Mouse (Mus musculus) forebrain, embryonic 10.5 days (tissue): ENCODE results near the gene Ank3. TPM values are rescaled to one million over a fixed set of nuclear protein-coding genes. Genes with fewer than 3 reads are reported as not detected.

Source experiments
- DNase-seq: peaks from one replicate; pipeline ENCODE4 v3.0.0-alpha.2; 2017; ENCODE audit warnings: low spot score; ENCODE audit errors: extremely low spot score
- H3K27ac ChIP-seq: fragments of 300-500 bp; sonication (generic); 2 replicates; pipeline ENCODE4 v1.5.1; 2016; ENCODE audit warnings: mild to moderate bottlenecking
- H3K27me3 ChIP-seq: fragments of 300-500 bp; sonication (generic); 2 replicates; pipeline ENCODE4 v1.6.1; 2016; ENCODE audit warnings: mild to moderate bottlenecking; ENCODE audit not compliant: poor library complexity, severe bottlenecking
- H3K36me3 ChIP-seq: fragments of 300-500 bp; sonication (generic); replicated peaks from 2 replicates; pipeline ENCODE4 v1.6.1; 2016; ENCODE audit warnings: mild to moderate bottlenecking, moderate library complexity
- H3K4me1 ChIP-seq: fragments of 300-500 bp; sonication (generic); 2 replicates; pipeline ENCODE4 v1.6.1; 2016
- H3K4me3 ChIP-seq: fragments of 300-500 bp; sonication (generic); 2 replicates; pipeline ENCODE4 v1.5.1; 2016; ENCODE audit warnings: mild to moderate bottlenecking, moderate library complexity
- H3K9me3 ChIP-seq: fragments of 300-500 bp; sonication (generic); 2 replicates; pipeline ENCODE4 v1.6.1; 2016; ENCODE audit warnings: mild to moderate bottlenecking, moderate library complexity
- WGBS: fragments of 180-500 bp; shearing (Covaris S2); methylation state at CpG from one replicate; pipeline ENCODE4 v1.1.7; 2016; 5-methylcytosine and 5-hydroxymethylcytosine counted together
- polyA plus RNA-seq: library from polyadenylated mRNA; unstranded; fragments of >200 nt; fragmentation: Nextera tagmentation; extraction: Ambion mirVana; gene quantifications from 2 replicates; pipeline ENCODE4 v1.2.1, GENCODE M21; 2016

Gene Ank3
- polyA plus RNA-seq, 1 experiment from 2014 or later, result 24.8 TPM

GRCm38 (mm10) chr10:69779246-69779645, 380.7 kb downstream of the Ank3 start:
- no peak for DNase-seq
- H3K27ac ChIP-seq, result no peak overlapping the region
- 92% methylated on average over 3 of the region's 3 CpGs for WGBS
- H3K9me3 ChIP-seq, result no peaks in the 10 kb centered on the region
- no peaks in the 10 kb centered on the region for H3K27me3 ChIP-seq
- H3K4me3 ChIP-seq, result no peak overlapping the region
- H3K4me1 ChIP-seq, result peaks cover 5% of the 10 kb centered on the region; the same call in 1 of the 2 replicates
- no peaks in the 10 kb centered on the region for H3K36me3 ChIP-seq

GRCm38 (mm10) chr10:69781491-69781890, 382.9 kb downstream of the Ank3 start:
- Histone ChIP-seq H3K9me3 (no peaks in the 10 kb centered on the region), H3K36me3 (no peaks in the 10 kb centered on the region), H3K4me3 (no peak overlapping the region; the same call in 1 of the 2 replicates), H3K27ac (no peak overlapping the region), H3K27me3 (no peaks in the 10 kb centered on the region), H3K4me1 (peaks cover 20% of the 10 kb centered on the region)
- 29% methylated on average over 8 of the region's 8 CpGs for WGBS
- peak; percentile 38 for DNase-seq

DNA sequence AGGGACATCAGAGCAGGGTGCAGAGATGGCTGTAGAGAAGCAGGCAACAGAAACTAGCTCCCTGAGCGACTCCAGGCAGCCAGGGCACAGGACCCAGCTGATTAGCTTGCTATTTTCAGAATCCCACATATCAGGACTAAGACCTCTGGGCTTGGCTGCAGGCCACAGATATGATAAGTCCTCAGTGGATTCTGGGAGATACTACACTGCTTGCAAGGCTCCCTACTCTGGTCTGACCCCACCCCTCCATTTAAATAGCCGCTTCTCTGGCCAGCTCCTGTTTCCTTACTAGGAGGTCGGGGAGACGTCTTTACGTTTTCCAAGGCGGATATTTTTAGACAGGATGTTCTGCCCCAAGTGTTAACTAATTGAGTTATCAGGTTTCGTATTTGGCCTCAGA, 386.7 kb downstream of the Ank3 start:
- Histone ChIP-seq H3K36me3 (no peaks in the 10 kb centered on the region), H3K27ac (0 out of 2 replicates have a peak overlapping the region, but pooled peaks have one; percentile 11), H3K9me3 (no peaks in the 10 kb centered on the region), H3K27me3 (no peaks in the 10 kb centered on the region), H3K4me1 (peaks cover 33% of the 10 kb centered on the region), H3K4me3 (no peak overlapping the region)
- WGBS, result 56% methylated on average over 7 of the region's 7 CpGs
- DNase-seq, result no peak

DNA sequence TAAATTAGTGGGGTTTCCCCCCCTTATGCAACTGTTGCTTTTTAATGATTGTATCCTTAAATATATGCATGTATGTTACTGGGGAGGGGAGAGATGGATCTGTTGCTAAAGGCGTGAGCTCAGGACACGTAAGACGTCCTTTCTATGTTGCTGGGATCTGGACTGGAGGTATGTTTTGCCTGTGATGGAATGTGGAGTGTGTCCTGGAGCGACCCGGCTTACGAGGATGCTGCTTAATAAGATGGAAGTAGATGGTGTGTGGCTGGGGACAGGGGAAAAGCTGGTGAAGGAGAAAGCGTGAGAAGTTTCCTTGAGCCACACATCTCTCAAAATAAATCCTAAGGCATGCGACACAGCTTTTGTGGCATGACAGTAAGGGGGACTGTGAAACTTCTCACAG, 387.1 kb downstream of the Ank3 start:
- no peak for DNase-seq
- Histone ChIP-seq H3K27ac (0 out of 2 replicates have a peak overlapping the region, but pooled peaks have one; percentile 8), H3K27me3 (no peaks in the 10 kb centered on the region), H3K4me1 (peaks cover 33% of the 10 kb centered on the region), H3K4me3 (no peak overlapping the region), H3K36me3 (no peaks in the 10 kb centered on the region), H3K9me3 (no peaks in the 10 kb centered on the region)
- WGBS, result 80% methylated on average over 8 of the region's 8 CpGs

GRCm38 (mm10) chr10:69786220-69786993, 387.8 kb downstream of the Ank3 start:
- Histone ChIP-seq H3K27ac (no peak overlapping the region), H3K27me3 (no peaks in the 10 kb centered on the region), H3K36me3 (no peaks in the 10 kb centered on the region), H3K4me1 (peaks cover 33% of the 10 kb centered on the region), H3K9me3 (no peaks in the 10 kb centered on the region), H3K4me3 (no peak overlapping the region)
- 69% methylated on average over 13 of the region's 13 CpGs for WGBS
- DNase-seq, result no peak

- H3K9me3 ChIP-seq, result no peaks in the 10 kb centered on the region
- H3K4me1 ChIP-seq, result peaks cover 28% of the 10 kb centered on the region
- no peaks in the 10 kb centered on the region for H3K27me3 ChIP-seq
- WGBS, result 52% methylated on average over 10 of the region's 10 CpGs
- no peak for DNase-seq
- peak overlapping the region; percentile 8; the same call in 1 of the 2 replicates for H3K4me3 ChIP-seq
- H3K27ac ChIP-seq, result peak overlapping the region; percentile 70
- H3K36me3 ChIP-seq, result no peaks in the 10 kb centered on the region
Observed at GRCm38 (mm10) chr10:69787379-69787778, 388.8 kb downstream of the Ank3 start.

DNA sequence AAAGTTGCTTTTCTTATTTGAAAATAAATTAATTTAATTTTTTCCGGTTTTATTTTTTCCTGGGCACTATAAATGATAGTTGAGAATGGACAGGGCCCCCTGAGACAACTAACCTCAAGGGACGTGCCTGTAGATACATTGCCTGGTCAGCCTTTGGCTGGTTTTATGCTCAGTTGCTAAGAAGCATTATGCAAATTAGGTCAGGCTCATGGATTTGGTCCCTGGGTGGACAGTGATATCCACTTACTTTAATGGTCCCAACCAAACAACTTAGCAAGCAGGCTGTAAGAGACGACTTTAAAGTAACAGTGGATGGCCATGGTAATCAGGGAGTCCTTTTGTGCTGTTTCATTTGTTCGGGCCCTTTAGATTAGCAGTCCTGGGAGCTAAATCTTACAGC, 392.0 kb downstream of the Ank3 start:
- Histone ChIP-seq H3K27me3 (no peaks in the 10 kb centered on the region), H3K36me3 (no peaks in the 10 kb centered on the region), H3K4me1 (peaks cover 21% of the 10 kb centered on the region), H3K4me3 (no peak overlapping the region), H3K27ac (no peak overlapping the region), H3K9me3 (no peaks in the 10 kb centered on the region)
- no peak for DNase-seq
- 81% methylated on average over 4 of the region's 4 CpGs for WGBS

GRCm38 (mm10) chr10:69791951-69792350, 393.4 kb downstream of the Ank3 start:
- H3K9me3 ChIP-seq, result no peaks in the 10 kb centered on the region
- H3K4me1 ChIP-seq, result peaks cover 8% of the 10 kb centered on the region
- H3K36me3 ChIP-seq, result no peaks in the 10 kb centered on the region
- no peaks in the 10 kb centered on the region for H3K27me3 ChIP-seq
- H3K4me3 ChIP-seq, result no peak overlapping the region
- no peak for DNase-seq
- WGBS, result 74% methylated on average over 7 of the region's 7 CpGs
- no peak overlapping the region for H3K27ac ChIP-seq

- Histone ChIP-seq H3K4me3 (no peak overlapping the region), H3K27ac (no peak overlapping the region), H3K9me3 (no peaks in the 10 kb centered on the region), H3K36me3 (no peaks in the 10 kb centered on the region), H3K4me1 (peaks cover 4% of the 10 kb centered on the region), H3K27me3 (no peaks in the 10 kb centered on the region)
- no peak for DNase-seq
- 88% methylated on average over 9 of the region's 9 CpGs for WGBS
Observed at GRCm38 (mm10) chr10:69792400-69792799, 393.8 kb downstream of the Ank3 start.

DNA sequence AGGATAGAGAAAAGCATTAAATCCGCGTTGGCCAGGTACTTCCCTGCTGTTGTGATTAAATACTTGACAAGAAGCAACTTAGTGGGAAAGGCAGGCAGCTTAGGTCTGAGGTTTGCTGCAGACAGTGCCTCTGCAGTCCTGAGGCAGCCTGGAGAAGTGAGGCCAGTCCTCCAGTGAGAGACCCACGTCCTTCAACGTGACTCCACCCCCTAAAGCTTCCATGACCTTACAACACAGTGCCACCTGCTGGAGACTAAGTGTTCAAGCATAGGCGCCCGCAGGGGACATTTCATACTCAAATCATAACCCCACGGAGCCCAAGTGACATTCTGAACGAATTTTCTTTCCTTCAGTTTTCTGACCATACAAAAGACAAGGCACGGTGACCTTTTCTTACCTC, 394.5 kb downstream of the Ank3 start:
- Histone ChIP-seq H3K4me3 (no peak overlapping the region), H3K36me3 (no peaks in the 10 kb centered on the region), H3K4me1 (no peaks in the 10 kb centered on the region), H3K27ac (no peak overlapping the region), H3K27me3 (no peaks in the 10 kb centered on the region), H3K9me3 (no peaks in the 10 kb centered on the region)
- peak; percentile 42 for DNase-seq
- WGBS, result 37% methylated on average over 9 of the region's 9 CpGs

DNA sequence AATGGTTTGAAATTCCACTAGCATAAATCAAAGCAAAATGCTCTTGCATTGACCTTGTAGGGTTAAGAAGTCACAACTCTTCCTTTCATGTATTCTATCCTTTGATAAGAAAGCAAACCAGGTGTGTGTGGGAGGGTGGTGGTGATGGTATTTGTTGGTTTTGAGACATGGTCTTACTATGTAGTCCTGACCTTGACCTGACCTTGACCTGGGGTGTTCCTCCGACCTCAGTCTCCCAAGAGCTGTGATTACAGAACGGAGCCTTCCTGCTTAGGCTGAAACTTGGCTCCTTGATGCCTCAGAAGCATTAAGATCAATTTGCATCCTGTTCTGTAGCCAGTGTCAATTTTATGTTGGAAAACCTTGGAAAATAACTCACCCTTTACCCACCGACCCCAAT, 397.1 kb downstream of the Ank3 start:
- no peaks in the 10 kb centered on the region for H3K27me3 ChIP-seq
- no peaks in the 10 kb centered on the region for H3K4me1 ChIP-seq
- WGBS, result 85% methylated on average over 3 of the region's 3 CpGs
- no peak overlapping the region for H3K4me3 ChIP-seq
- H3K9me3 ChIP-seq, result no peaks in the 10 kb centered on the region
- no peak overlapping the region for H3K27ac ChIP-seq
- H3K36me3 ChIP-seq, result no peaks in the 10 kb centered on the region
- no peak for DNase-seq

- no peak overlapping the region for H3K27ac ChIP-seq
- 86% methylated on average over 8 of the region's 8 CpGs for WGBS
- H3K4me3 ChIP-seq, result no peak overlapping the region
- no peak for DNase-seq
- no peaks in the 10 kb centered on the region for H3K9me3 ChIP-seq
- H3K4me1 ChIP-seq, result no peaks in the 10 kb centered on the region
- no peaks in the 10 kb centered on the region for H3K36me3 ChIP-seq
- no peaks in the 10 kb centered on the region for H3K27me3 ChIP-seq
Observed at GRCm38 (mm10) chr10:69796421-69796886, 397.9 kb downstream of the Ank3 start.

- no peaks in the 10 kb centered on the region for H3K36me3 ChIP-seq
- no peaks in the 10 kb centered on the region for H3K9me3 ChIP-seq
- 91% methylated on average over 14 of the region's 14 CpGs for WGBS
- peaks cover 7% of the 10 kb centered on the region; the same call in 1 of the 2 replicates for H3K4me1 ChIP-seq
- no peak for DNase-seq
- H3K27ac ChIP-seq, result no peak overlapping the region
- no peak overlapping the region for H3K4me3 ChIP-seq
- H3K27me3 ChIP-seq, result no peaks in the 10 kb centered on the region
Observed at GRCm38 (mm10) chr10:69803135-69803756, 404.7 kb downstream of the Ank3 start.
